Mouse (Mus musculus) lung, postnatal 25 days (tissue): ENCODE data around the gene Gls2.

Experiments used
- DNase-seq: peaks from one replicate; pipeline ENCODE4 v3.0.0; 2022; ENCODE audit warnings: low spot score

Gene Gls2

DNA sequence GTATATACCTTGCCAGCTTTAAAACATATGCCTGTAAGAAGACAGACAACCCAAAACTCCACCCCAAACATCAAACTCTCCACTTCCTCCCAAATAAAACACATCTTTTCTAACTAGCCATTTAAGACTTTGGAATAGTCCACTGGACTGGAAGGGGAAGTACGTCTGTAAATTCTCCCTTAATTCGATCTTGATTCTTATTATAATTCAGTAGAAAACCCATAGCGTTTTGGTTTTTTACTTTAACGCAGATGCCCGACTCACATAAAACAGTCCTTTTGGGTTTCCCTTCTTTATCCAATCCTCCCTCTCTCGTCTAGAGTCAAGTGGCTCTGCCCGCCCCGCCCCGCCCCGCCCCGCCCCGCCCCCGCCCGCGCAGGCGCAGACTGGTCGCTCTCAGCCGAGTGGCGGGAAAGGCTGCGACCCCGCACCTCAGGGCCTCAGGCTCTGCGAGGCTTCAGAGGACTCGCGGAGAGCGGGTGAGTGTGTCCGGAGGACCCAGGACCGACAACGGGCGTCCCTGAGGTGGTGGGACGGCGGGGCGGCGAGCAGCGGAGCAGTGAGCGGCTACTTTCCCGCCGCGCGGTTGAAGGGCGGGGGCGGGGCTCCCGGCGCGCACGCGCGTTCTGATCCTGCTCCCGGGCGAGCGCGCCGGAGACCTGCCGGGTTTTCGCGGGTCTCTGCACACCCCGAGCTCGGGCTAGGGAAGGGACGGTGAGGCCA is 37.6 kb downstream of the Gls2 start, which contains the start of gene Timeless:
Gene Timeless, plus strand, starts transcription at position 369 of the 723 bp plus-strand sequence.
- peak; percentile 83 for DNase-seq

DNA sequence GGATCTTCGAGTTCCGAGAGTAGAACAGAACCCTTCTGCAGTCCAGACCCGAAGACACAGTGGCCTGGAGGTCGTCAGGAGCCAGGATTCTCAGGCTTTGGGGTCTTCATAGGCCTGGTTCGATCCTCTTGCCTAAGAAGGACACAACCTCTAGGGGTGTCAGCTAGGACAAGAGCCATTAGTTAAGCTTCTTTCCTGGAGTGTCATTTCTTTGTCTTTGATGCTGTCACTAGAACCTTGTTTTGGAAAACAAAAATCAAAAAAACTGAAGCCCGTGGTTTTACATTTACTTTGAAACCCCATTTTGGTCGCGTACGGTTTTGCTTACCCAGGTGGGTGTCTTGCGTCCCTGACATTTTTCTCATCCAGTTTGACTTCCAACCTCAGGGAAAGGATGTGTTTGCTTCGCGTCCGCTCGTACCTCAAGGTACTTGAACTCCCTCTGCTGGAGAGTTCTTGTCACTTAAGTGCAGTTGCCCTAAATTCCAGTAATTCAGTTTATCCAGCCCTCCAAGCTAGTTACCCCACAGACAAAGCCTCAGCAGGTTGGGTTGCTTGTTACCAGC is 38.2 kb downstream of the Gls2 start:
- peak; percentile 82 for DNase-seq

DNA sequence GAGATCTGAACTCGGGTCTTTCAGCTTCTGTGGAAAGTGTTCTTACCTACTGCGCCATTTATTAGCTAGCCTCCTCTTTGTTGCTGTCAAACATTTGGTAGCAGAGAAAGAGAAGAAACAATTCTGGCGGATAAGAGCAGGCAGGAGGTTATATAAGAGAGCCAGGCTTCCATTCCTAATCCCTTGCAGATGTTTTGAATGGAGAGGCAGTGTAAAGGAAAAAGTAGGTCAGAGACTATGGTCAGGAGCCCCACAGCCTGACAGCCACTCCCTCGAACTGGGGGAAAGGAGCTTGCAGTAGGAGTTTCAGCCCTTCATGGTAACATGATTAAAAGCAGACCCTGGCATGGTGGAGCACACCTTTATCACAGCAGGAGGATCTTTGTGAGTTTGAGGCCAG is 42.1 kb downstream of the Gls2 start:
- DNase-seq = no peak

DNA sequence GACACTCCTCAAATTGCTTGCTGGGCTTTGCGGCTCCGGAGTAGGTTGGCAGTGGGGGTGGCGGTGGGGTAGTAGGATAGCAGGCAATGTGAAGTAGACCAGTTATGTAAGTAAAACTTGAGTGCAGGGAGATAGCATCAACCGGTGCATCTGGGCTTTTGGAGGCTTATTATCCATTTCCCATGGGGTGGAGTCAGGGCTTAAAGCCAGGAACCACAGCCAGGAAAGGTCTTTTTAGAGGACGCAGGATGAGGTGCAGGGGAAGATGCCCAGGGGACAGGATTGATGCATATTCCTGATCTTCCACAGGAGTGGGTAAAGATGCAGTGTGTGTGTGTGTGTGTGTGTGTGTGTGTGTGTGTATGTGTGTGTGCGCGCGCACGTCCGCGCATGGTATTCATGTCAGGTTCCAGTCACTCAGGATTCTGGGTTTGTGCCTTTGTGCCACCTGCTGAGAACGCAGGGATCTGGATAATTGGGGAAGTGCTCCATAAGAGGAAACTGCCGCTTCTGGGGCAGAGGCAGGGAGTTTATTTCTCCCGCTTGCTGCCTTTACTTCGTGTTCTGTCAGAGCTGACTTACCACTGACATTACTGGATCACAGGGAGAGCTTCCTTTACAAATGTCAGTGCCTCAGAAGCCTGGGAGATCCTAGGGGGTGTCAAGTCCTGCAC is 43.7 kb downstream of the Gls2 start:
- no peak for DNase-seq

DNA sequence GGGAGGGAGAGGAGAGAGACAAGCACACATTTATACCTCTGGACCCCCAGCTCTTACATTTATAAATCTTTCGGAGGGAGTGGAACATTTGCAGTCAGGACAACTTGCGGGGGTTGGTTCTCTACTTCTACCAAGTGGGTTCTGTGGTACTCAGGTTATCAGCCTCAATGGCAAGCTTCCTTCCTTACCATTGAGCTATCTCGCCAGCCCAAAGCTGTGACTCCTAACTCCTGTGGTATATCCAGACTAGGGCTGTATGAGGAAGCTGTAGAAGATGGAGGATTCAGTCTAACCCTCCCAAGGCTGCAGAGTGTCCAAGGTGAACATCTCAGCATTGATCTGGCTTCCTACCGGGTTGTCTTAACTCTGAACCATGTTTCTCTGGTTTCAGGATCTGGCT is 44.9 kb downstream of the Gls2 start:
- DNase-seq = no peak

DNA sequence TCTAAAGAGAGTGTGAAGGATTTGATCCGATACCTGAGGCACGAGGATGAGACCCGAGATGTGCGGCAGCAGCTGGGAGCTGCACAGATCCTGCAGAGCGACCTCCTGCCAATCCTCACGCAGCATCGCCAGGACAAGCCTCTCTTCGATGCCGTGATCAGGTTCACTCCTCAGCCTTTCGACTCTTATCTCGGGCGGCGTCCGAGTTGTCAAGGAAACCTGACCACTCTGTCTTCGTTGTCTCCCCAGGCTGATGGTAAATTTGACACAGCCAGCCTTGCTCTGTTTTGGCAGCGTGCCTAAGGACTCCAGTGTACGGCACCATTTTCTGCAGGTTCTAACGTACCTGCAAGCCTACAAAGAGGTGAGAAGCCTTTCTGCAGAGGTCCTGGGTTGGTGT is 45.9 kb downstream of the Gls2 start:
- DNase-seq = no peak

DNA sequence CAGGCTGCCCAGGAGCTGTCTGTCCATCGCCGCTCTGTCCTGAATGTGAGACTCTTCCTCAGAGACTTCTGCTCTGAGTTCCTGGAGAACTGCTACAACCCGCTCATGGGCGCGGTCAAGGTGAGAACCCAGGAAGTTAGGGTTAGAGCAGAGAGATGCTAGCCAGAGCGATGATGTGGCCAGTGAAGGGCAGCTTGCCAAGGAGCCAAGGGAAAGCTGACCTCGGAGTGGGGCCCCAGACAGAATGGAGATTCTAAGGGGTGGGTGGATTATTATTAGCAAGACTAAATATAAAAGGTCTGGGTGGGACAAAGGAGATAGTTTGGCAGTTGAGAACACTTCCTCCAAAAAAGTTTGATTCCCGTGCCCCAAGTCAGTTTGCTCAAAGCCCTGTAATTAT is 49.0 kb downstream of the Gls2 start:
- DNase-seq = no peak

DNA sequence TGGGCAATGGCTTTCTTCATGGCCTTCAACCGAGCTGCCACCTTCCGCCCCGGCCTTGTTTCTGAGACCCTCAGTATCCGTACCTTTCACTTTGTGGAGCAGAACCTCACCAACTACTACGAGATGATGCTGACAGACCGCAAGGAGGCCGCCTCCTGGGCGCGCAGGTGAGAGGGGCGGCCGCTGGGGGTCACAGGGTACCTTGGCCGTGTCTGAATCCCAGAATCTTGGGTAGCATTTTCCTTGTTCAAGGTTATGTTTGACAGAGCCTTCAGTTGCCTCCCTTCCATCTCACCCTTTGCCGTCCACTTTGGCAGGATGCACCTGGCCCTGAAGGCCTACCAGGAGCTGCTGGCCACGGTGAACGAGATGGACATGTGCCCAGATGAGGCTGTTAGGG is 49.9 kb downstream of the Gls2 start:
- no peak for DNase-seq

DNA sequence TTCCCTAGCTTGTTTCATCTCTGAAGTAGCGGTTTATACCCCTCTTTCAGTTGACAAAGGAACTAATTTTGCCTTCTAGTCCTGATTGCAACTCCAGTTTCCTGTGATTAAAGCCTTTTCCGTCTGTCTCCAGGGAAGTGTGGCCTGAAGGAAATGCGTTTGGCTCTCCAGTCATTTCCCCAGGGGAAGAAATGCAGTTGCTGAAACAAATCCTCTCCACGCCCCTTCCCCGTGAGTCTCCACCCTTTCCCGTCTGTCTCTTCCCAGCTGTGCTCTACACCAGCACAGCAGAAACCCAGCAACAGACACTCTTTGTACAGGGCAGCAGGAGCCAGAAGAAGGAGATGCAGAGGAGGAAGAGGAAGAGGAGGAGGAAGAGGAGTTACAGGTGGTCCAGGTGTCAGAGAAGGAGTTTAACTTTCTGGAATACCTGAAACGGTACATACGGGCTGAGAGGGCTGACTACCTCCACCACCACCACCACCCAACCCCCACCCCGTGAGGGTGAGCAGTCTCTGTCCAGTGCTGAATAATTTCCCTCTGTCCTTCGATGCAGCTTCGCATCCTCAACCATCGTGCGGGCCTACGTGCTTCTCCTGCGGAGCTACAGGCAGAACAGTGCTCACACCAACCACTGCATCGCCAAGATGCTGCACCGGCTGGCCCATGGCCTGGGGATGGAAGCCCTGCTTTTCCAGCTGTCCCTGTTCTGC is 52.9 kb downstream of the Gls2 start:
- DNase-seq = peak; percentile 69

DNA sequence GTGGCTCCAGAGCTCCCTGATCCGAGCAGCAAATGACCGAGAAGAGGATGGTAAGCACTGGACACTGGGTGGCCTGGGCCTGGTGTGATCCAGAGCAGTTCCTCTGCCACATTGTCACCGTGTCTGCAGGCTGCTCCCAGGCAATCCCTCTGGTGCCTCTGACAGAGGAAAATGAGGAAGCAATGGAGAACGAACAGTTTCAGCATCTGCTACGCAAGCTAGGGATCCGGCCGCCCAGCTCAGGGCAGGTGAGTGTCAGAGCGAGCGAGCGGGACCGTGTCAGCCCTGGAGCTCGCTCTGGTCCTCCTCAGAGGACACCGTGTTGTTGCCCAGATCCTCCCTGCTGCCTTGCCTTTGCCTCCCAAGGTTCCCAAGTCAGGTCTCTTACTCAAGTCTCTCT is 56.3 kb downstream of the Gls2 start:
- no peak for DNase-seq

DNA sequence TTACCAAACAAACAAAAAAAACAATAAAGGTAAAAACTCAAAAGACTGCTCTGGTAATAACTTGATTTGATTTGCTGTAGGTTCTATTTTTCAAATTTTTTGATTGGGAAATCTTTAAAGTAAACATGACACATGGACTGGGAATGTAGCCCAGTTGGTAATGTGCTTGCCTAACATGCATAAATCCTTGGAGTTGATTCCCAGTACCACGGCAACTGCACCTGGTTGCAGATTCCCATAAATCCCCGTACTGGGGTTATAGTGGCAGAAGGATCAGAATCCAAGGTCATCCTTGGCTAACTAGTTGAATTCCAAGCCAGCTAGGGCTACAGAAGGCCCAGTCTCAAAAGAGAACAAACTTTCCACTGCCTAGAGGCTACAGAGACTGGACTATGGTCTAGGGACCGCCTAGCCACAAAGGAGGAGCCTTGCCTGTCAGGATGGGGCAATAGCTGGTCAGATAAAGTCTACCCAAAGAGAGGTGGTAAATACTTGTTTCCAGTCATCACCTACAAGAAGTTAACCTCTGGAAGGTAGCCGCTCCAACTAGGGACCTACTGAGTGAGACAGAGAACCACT is 59.5 kb downstream of the Gls2 start, which contains the start of gene Apon:
Gene Apon, plus strand, starts transcription at position 420 of the 579 bp plus-strand sequence.
- DNase-seq = peak; percentile 19

DNA sequence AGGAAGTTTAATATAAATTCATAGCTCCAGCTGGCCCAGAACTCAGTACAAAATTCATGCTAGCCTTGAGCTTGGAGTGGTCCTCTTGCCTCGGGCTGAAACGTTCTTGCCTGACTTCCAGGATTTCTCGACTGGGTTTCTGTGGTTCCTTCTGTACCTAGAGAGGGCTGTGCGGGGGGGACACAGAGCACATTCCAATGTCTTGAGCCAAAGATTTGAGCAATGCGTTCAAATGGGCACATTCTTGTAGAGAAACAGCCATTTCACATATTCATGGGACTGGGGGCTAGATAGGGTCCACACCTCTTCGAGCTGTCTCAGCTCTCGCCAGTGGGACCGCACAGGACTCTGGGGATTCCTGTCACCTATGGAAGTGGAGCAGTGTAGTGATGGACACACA is 61.7 kb downstream of the Gls2 start:
- DNase-seq = no peak

DNA sequence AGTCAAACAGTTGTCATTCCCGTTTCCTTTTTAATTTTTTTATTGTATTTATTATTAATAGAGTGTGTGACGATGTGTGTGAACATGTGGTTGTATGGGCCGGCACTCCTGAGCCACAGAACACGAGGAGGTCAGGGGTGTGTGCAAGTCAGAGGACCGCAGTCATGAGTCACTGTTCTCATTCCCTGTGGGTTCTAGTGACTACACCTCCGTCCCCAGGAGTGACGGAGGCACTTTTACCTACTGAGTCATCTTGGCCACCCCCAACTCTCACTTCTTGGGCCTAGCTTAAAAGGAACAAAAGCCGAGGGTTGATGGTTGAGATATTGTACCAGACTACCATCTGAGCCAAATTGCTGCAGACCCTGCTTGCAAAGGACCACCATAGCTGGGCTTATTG is 62.1 kb downstream of the Gls2 start:
- no peak for DNase-seq

DNA sequence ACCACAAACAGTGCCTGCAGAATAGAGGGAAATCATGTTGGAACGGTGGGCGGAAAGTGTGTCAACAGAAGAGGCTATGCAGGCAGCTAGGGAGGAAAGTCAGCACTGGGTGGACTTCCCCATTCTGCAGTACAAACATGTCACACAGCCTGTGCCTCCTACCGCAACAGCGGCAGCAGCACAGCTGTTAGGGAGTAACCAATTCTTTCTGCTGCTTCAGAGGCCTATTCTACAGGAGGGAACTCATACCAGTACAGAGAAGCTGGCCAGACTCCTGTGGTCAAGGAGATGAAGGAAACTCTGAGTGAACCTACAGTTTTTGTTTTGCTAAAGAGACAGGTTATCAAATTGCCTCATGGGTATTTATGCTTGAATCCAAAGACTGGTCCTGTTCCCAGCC is 64.7 kb downstream of the Gls2 start:
- peak; percentile 42 for DNase-seq
